Mouse (Mus musculus) kidney, embryonic 14.5 days (tissue): ENCODE measurements around the gene Gm3072. TPM values are rescaled to one million over a fixed set of nuclear protein-coding genes. Genes with fewer than 3 reads are reported as not detected.
"Not testable (repeated sequence)": the region's sequence is repeated elsewhere in the genome, so short reads cannot be mapped to it uniquely, and the experiment has no call there.

Source experiments
- ATAC-seq: fragments of 200-750 bp; cut with Nextera tagmentation; 2 replicates; pipeline ENCODE4 v1.8.0; 2017; ENCODE audit warnings: moderate number of reproducible peaks, mild to moderate bottlenecking, moderate TSS enrichment, moderate library complexity; ENCODE audit not compliant: low FRiP score, low TSS enrichment
- H3K27ac ChIP-seq: fragments of 300-500 bp; sonication (generic); 2 replicates; pipeline ENCODE4 v1.5.1; 2014; ENCODE audit warnings: low read depth, mild to moderate bottlenecking, low read length, moderate library complexity, mixed read lengths
- H3K27me3 ChIP-seq: fragments of 300-500 bp; sonication (generic); 2 replicates; pipeline ENCODE4 v1.6.1; 2014; ENCODE audit warnings: mild to moderate bottlenecking, low read length; ENCODE audit not compliant: control insufficient read depth, insufficient read depth
- H3K36me3 ChIP-seq: fragments of 300-500 bp; sonication (generic); 2 replicates; pipeline ENCODE4 v1.6.1; 2014; ENCODE audit warnings: low read length, mixed read lengths; ENCODE audit not compliant: control insufficient read depth, insufficient read depth
- H3K4me1 ChIP-seq: fragments of 300-500 bp; sonication (generic); 2 replicates; pipeline ENCODE4 v1.6.1; 2014; ENCODE audit warnings: low read length, mixed read lengths; ENCODE audit not compliant: control insufficient read depth, insufficient read depth
- H3K4me2 ChIP-seq: fragments of 300-500 bp; sonication (generic); replicated peaks from 2 replicates; pipeline ENCODE4 v1.6.1; 2014; ENCODE audit warnings: low read depth, mild to moderate bottlenecking, low read length
- H3K4me3 ChIP-seq: fragments of 300-500 bp; sonication (generic); 2 replicates; pipeline ENCODE4 v1.5.1; 2014; ENCODE audit warnings: mild to moderate bottlenecking, low read length
- H3K9ac ChIP-seq: fragments of 300-500 bp; sonication (generic); 2 replicates; pipeline ENCODE4 v1.6.1; 2014; ENCODE audit warnings: low read depth, mild to moderate bottlenecking, low read length, moderate library complexity
- H3K9me3 ChIP-seq: fragments of 300-500 bp; sonication (generic); 2 replicates; pipeline ENCODE4 v1.6.1; 2016; ENCODE audit warnings: low read length; ENCODE audit not compliant: control insufficient read depth
- WGBS: fragments of 180-500 bp; shearing (Covaris S2); extraction: QIAGEN DNeasy Blood & Tissue Kit; methylation state at CpG from one replicate; pipeline ENCODE4 v1.1.7; 2014; 5-methylcytosine and 5-hydroxymethylcytosine counted together
- polyA plus RNA-seq: library from polyadenylated mRNA; unstranded; fragments of >200 nt; fragmentation: Nextera tagmentation; extraction: Ambion mirVana; gene quantifications from 2 replicates; pipeline ENCODE4 v1.2.1, GENCODE M21; 2014

The Gm3072 gene
- polyA plus RNA-seq, result not detected in 2 replicates

- H3K4me2 ChIP-seq, H3K36me3 ChIP-seq, H3K9ac ChIP-seq, ATAC-seq, H3K4me1 ChIP-seq, H3K4me3 ChIP-seq, H3K9me3 ChIP-seq, H3K27me3 ChIP-seq, H3K27ac ChIP-seq: not testable (repeated sequence)
- WGBS, result 86% methylated on average over 1 of the region's 2 CpGs
These were observed at the start of gene Gm3072 for GRCm38 (mm10) chr14:41624512-41624911. Gene Gm3072, minus strand, starts transcription at chr14:41624612.

GRCm38 (mm10) chr14:41648176-41648575 is 23.8 kb upstream of the Gm3072 start:
- not testable (repeated sequence) for ATAC-seq, H3K4me3 ChIP-seq, H3K27ac ChIP-seq, H3K4me2 ChIP-seq, H3K4me1 ChIP-seq, H3K36me3 ChIP-seq, H3K9me3 ChIP-seq, H3K27me3 ChIP-seq, H3K9ac ChIP-seq
- 94% methylated on average over 2 of the region's 2 CpGs for WGBS

- no CpG with 5 or more reads among the region's 1 CpGs for WGBS
- H3K9me3 ChIP-seq, result not testable (repeated sequence)
These were observed 22.0 kb upstream of the Gm3072 start, which contains the start of gene Gm3676 for GRCm38 (mm10) chr14:41646387-41646786. Gene Gm3676, minus strand, starts transcription at chr14:41646487.

GRCm38 (mm10) chr14:41630144-41630543 is 5.7 kb upstream of the Gm3072 start:
- H3K4me2 ChIP-seq, H3K27ac ChIP-seq, H3K4me3 ChIP-seq, H3K9ac ChIP-seq, H3K4me1 ChIP-seq, H3K9me3 ChIP-seq, H3K27me3 ChIP-seq, ATAC-seq, H3K36me3 ChIP-seq: not testable (repeated sequence)
- WGBS, result 97% methylated on average over 9 of the region's 11 CpGs

More at GRCm38 (mm10) chr14:41646387-41646786, 22.0 kb upstream of the Gm3072 start, which contains the start of gene Gm3676:
- H3K4me2 ChIP-seq, H3K4me3 ChIP-seq, H3K4me1 ChIP-seq, H3K27me3 ChIP-seq, H3K36me3 ChIP-seq, H3K27ac ChIP-seq, H3K9ac ChIP-seq, ATAC-seq: not testable (repeated sequence)

- H3K9ac ChIP-seq, H3K36me3 ChIP-seq, ATAC-seq, H3K4me3 ChIP-seq, H3K4me1 ChIP-seq, H3K9me3 ChIP-seq, H3K27ac ChIP-seq, H3K27me3 ChIP-seq, H3K4me2 ChIP-seq: not testable (repeated sequence)
- WGBS, result 91% methylated on average over 4 of the region's 5 CpGs
These were observed 1.9 kb downstream of the Gm3072 start for GRCm38 (mm10) chr14:41622535-41622934.

GRCm38 (mm10) chr14:41610690-41611089 is 13.7 kb downstream of the Gm3072 start:
- H3K9me3 ChIP-seq, H3K4me2 ChIP-seq, H3K9ac ChIP-seq, H3K4me3 ChIP-seq, H3K4me1 ChIP-seq, H3K27ac ChIP-seq, H3K36me3 ChIP-seq, ATAC-seq, H3K27me3 ChIP-seq: not testable (repeated sequence)
- 71% methylated on average over 1 of the region's 1 CpGs for WGBS

GRCm38 (mm10) chr14:41600935-41601334 is 23.5 kb downstream of the Gm3072 start:
- 96% methylated on average over 15 of the region's 15 CpGs for WGBS
- not testable (repeated sequence) for ATAC-seq, H3K36me3 ChIP-seq, H3K9me3 ChIP-seq, H3K27ac ChIP-seq, H3K4me2 ChIP-seq, H3K4me3 ChIP-seq, H3K4me1 ChIP-seq, H3K9ac ChIP-seq, H3K27me3 ChIP-seq

- H3K4me1 ChIP-seq, H3K9me3 ChIP-seq, H3K4me2 ChIP-seq, H3K27ac ChIP-seq, ATAC-seq, H3K27me3 ChIP-seq, H3K4me3 ChIP-seq, H3K36me3 ChIP-seq, H3K9ac ChIP-seq: not testable (repeated sequence)
- WGBS, result 72% methylated on average over 1 of the region's 1 CpGs
These were observed 38.1 kb downstream of the Gm3072 start for GRCm38 (mm10) chr14:41586346-41586745.

- H3K36me3 ChIP-seq, H3K4me3 ChIP-seq, H3K9ac ChIP-seq, H3K4me2 ChIP-seq, H3K9me3 ChIP-seq, H3K27ac ChIP-seq, H3K27me3 ChIP-seq, ATAC-seq, H3K4me1 ChIP-seq: not testable (repeated sequence)
- WGBS, result no CpG with 5 or more reads among the region's 1 CpGs
These were observed 51.5 kb downstream of the Gm3072 start, which contains the start of gene 1700049E17Rik2 for GRCm38 (mm10) chr14:41572911-41573310. Gene 1700049E17Rik2, plus strand, starts transcription at chr14:41573211.
